Mouse (Mus musculus) stomach, postnatal 0 days (tissue): ENCODE measurements at regions not wholly inside any gene's neighbourhood (a gene's known extent, or its start where the extent isn't known, plus 50 kb on each side); places are given as distances from the start of the nearest gene placed in this dataset.

Experiments
- ATAC-seq: fragments of 200-750 bp; cut with Nextera tagmentation; 2 replicates; pipeline ENCODE4 v1.8.0; 2017; ENCODE audit not compliant: low FRiP score, low TSS enrichment
- DNase-seq: peaks from one replicate; pipeline ENCODE4 v3.0.0-alpha.2; 2016; ENCODE audit warnings: low spot score
- H3K27ac ChIP-seq: fragments of 300-500 bp; sonication (generic); replicated peaks from 2 replicates; pipeline ENCODE4 v1.5.1; 2014; ENCODE audit warnings: mild to moderate bottlenecking, control low read depth
- H3K27me3 ChIP-seq: fragments of 300-500 bp; sonication (generic); 2 replicates; pipeline ENCODE4 v1.6.1; 2014; ENCODE audit warnings: low read length; ENCODE audit not compliant: control insufficient read depth, insufficient read depth
- H3K36me3 ChIP-seq: fragments of 300-500 bp; sonication (generic); 2 replicates; pipeline ENCODE4 v1.6.1; 2014; ENCODE audit warnings: low read length, mixed read lengths; ENCODE audit not compliant: control insufficient read depth, insufficient read depth
- H3K4me1 ChIP-seq: fragments of 300-500 bp; sonication (generic); replicated peaks from 2 replicates; pipeline ENCODE4 v1.6.1; 2014; ENCODE audit warnings: antibody characterized with exemption; ENCODE audit not compliant: control insufficient read depth, insufficient read depth
- H3K4me2 ChIP-seq: fragments of 300-500 bp; sonication (generic); replicated peaks from 2 replicates; pipeline ENCODE4 v1.6.1; 2014; ENCODE audit warnings: low read depth, mild to moderate bottlenecking, control low read depth, moderate library complexity
- H3K4me3 ChIP-seq: fragments of 300-500 bp; sonication (generic); 2 replicates; pipeline ENCODE4 v1.5.1; 2014; ENCODE audit warnings: low read depth, low read length, control low read depth
- H3K9ac ChIP-seq: fragments of 300-500 bp; sonication (generic); 2 replicates; pipeline ENCODE4 v1.6.1; 2014; ENCODE audit warnings: mild to moderate bottlenecking, low read length, control low read depth, mixed read lengths
- H3K9me3 ChIP-seq: fragments of 300-500 bp; sonication (generic); 2 replicates; pipeline ENCODE4 v1.6.1; 2016; ENCODE audit warnings: low read length; ENCODE audit not compliant: control insufficient read depth
- CTCF ChIP-seq: IDR thresholded peaks from 2 replicates; pipeline ENCODE4 v1.5.1; 2016; ENCODE audit warnings: antibody characterized with exemption, low read depth, mild to moderate bottlenecking, moderate library complexity
- EP300 ChIP-seq: optimal IDR thresholded peaks from 2 replicates; pipeline ENCODE3; 2016; ENCODE audit warnings: antibody characterized with exemption
- WGBS: fragments of 180-500 bp; shearing (Covaris S2); extraction: QIAGEN DNeasy Blood & Tissue Kit; methylation state at CpG from one replicate; pipeline ENCODE4 v1.1.7; 2014; 5-methylcytosine and 5-hydroxymethylcytosine counted together

DNA sequence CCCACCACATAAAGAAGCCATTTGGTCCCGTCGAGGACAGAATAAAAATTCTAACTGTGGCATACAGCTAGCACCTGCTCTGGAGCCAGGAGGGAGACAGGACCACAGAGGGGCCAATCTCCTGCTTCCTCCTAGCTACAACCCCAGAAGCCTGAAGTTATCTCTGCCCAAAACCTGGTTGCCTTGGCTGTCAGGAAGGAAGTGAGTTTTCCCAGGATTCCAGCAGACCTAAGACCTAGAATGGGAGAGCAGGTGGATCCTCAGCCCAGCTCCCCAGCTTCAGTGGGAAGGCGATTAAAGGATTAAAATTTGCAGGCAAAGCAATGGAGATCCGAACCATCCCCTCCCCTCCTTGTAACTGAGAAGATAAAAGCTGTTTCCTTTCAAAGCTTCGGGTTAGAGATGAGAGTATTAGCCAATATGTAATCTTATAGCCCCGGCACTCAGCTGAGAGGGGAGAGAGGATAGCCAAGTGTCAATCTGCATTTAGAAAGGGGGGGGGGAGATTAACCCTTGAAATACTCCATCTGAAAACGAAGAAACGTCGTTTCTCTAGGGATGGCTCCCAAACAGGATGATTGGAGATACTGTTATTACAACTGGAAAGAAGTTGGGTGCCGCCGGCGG lies 386.1 kb downstream of the Setd4 start:
- no peak for TF ChIP-seq EP300
- TF ChIP-seq CTCF: no peak
- DNase-seq: no peak
- ATAC-seq: no peak
- no peak overlapping the region for H3K9ac ChIP-seq
- no peaks in the 10 kb centered on the region for H3K27me3 ChIP-seq
- H3K27ac ChIP-seq: no peak overlapping the region
- H3K4me3 ChIP-seq: no peak overlapping the region
- no peaks in the 10 kb centered on the region for H3K4me1 ChIP-seq
- H3K9me3 ChIP-seq: no peaks in the 10 kb centered on the region
- no peak overlapping the region for H3K4me2 ChIP-seq
- 42% methylated on average over 12 of the region's 12 CpGs for WGBS
- H3K36me3 ChIP-seq: no peaks in the 10 kb centered on the region

DNA sequence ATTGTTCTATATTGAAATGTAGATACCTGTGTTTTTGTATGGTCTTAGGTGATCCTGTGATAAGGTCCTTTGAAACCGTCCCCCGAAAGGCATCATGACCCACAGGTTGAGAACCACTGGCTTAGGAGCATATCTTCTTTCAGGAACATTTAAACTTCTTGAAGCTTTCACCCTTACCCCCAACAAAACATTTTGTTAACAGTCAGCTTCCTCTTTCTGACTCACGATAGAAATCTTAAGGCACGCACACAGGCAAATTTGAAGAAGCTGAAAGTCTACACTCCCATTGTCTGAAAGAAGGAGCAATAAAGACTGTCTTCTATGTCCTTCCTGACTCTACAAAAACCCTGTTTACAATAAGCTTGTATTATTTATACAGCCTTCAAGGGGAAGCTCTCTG lies 388.2 kb downstream of the Setd4 start:
- H3K27ac ChIP-seq: no peak overlapping the region

DNA sequence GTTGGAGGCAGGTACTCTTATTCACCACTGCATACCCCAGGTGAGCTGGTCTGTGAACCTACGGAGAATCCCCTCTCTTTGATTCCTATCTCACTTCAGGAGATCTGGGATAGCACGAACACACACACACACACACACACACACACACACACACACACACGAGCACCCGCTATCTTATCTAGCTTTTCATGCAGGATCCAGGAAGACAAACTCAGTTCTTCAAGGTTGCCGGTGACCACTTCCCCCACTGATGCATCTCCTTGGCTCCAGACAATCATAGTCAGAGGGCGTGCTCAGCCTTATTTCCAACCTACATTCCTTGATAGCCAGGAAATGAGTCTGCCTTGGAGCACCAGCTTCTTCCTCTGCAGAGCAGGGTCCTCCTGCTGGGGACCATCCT lies 387.7 kb upstream of the Runx1 start:
- no peaks in the 10 kb centered on the region for H3K9me3 ChIP-seq
- no peak for DNase-seq
- TF ChIP-seq CTCF: no peak
- no peak for TF ChIP-seq EP300
- H3K4me1 ChIP-seq: no peaks in the 10 kb centered on the region
- H3K27ac ChIP-seq: no peak overlapping the region
- no peak overlapping the region for H3K4me3 ChIP-seq
- no peak overlapping the region for H3K4me2 ChIP-seq
- H3K36me3 ChIP-seq: no peaks in the 10 kb centered on the region
- no peak for ATAC-seq
- H3K9ac ChIP-seq: no peak overlapping the region
- no peaks in the 10 kb centered on the region for H3K27me3 ChIP-seq
- WGBS: 89% methylated on average over 6 of the region's 6 CpGs

More for the DNA sequence above, 388.2 kb downstream of the Setd4 start:
- WGBS: 75% methylated on average over 4 of the region's 4 CpGs
- ATAC-seq: no peak
- Histone ChIP-seq H3K4me3 (no peak overlapping the region), H3K9me3 (no peaks in the 10 kb centered on the region), H3K9ac (no peak overlapping the region), H3K4me1 (no peaks in the 10 kb centered on the region), H3K27me3 (no peaks in the 10 kb centered on the region), H3K36me3 (no peaks in the 10 kb centered on the region), H3K4me2 (no peak overlapping the region)
- no peak for DNase-seq
- TF ChIP-seq EP300 (no peak), CTCF (no peak)

DNA sequence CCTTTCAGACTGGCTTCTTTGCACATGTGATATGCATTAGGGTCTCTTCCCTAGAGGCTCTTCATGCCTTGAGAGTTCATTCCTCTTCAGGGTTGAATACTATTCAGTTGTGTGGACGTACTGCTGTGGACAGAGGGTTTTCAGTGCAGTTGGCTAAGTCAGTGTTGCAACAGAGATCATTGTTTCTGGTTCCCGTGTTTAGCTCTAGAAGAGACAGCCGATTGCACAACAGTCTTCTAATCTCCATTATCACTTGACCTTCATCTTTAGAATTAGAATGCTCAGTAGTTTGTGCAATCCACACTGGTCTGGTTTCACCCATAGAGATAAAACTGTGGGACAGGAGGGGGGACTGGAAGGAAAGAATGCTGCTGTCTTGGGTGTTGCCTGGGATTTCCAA lies 381.7 kb upstream of the Runx1 start:
- Histone ChIP-seq H3K4me2 (no peak overlapping the region), H3K27me3 (no peaks in the 10 kb centered on the region), H3K9me3 (no peaks in the 10 kb centered on the region), H3K4me3 (no peak overlapping the region), H3K9ac (no peak overlapping the region), H3K4me1 (no peaks in the 10 kb centered on the region), H3K27ac (no peak overlapping the region), H3K36me3 (no peaks in the 10 kb centered on the region)
- DNase-seq (no peak), ATAC-seq (no peak)
- TF ChIP-seq CTCF (no peak), EP300 (no peak)
- 73% methylated on average over 3 of the region's 3 CpGs for WGBS

DNA sequence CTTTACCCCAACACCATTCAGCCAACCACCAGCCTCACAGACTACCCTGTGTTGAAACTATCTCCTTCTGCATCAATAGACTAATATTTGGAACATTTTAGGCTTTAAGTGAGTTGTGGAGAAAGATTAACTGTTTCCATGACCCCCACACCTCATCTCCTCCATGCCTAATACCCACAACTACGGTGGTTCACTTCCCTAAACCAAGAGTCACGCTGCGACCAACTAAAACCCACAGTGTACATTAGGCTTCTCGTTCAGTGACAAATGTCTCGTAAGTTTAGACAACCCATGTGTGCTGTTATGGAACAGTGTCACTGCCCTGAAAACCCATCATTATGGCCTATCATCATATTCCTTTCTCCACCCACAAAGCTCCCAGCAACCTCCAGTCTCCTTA lies 381.3 kb upstream of the Runx1 start:
- no peaks in the 10 kb centered on the region for H3K36me3 ChIP-seq
- H3K4me3 ChIP-seq: no peak overlapping the region
- ATAC-seq (no peak), DNase-seq (no peak)
- H3K4me2 ChIP-seq: no peak overlapping the region
- H3K27me3 ChIP-seq: no peaks in the 10 kb centered on the region
- TF ChIP-seq CTCF (no peak), EP300 (no peak)
- no peak overlapping the region for H3K9ac ChIP-seq
- no peaks in the 10 kb centered on the region for H3K9me3 ChIP-seq
- 72% methylated on average over 5 of the region's 5 CpGs for WGBS
- no peak overlapping the region for H3K27ac ChIP-seq
- no peaks in the 10 kb centered on the region for H3K4me1 ChIP-seq

DNA sequence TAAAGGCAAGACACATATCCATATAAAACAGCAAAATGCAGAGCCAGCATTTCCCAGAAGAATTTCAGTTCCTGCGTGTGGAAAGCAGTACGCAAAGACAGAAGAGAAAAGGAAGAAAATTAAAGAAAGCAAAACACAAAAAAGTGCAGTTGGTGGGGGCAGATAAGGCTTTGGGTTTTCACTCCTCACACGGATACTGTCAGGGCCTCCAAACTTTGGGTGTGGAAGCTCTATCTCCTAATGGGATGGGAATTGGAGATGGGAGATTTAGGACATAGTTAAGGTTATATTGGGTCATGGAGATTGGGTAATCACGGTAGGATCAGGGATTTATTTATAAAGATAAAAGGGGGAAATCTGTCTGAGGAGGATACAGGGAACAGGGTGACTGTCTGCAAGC lies 380.4 kb upstream of the Runx1 start:
- no peak for DNase-seq
- no peaks in the 10 kb centered on the region for H3K9me3 ChIP-seq
- no peak overlapping the region for H3K9ac ChIP-seq
- WGBS: 75% methylated on average over 4 of the region's 4 CpGs
- H3K36me3 ChIP-seq: no peaks in the 10 kb centered on the region
- no peak for ATAC-seq
- TF ChIP-seq CTCF (no peak), EP300 (no peak)
- H3K4me1 ChIP-seq: no peaks in the 10 kb centered on the region
- H3K27me3 ChIP-seq: no peaks in the 10 kb centered on the region
- H3K4me2 ChIP-seq: no peak overlapping the region
- H3K27ac ChIP-seq: no peak overlapping the region
- no peak overlapping the region for H3K4me3 ChIP-seq
